8 mouse cellular contexts compared by ENCODE assay signal in genomic region chr10:94408356-94409146, GRCm38 (mm10).
DNase-seq lines count a peak whose midpoint lies in the region; ATAC-seq and TF ChIP-seq lines count a peak whose summit lies in the region.

No protein-coding gene starts in this region.

- H3K9me3 ChIP-seq in embryonic facial prominence, embryonic 14.5 days (ENCODE audit: control insufficient read depth, low read length) = no peaks in the 10 kb centered on the region
- no peaks in the 10 kb centered on the region for H3K9me3 ChIP-seq in limb, embryonic 13.5 days
- no peaks in the 10 kb centered on the region for H3K9me3 ChIP-seq in midbrain, embryonic 15.5 days

- ATAC-seq in embryonic facial prominence, embryonic 14.5 days (ENCODE audit: low read depth) = peak; percentile 84
- peak; percentile 70 for ATAC-seq in limb, embryonic 13.5 days (ENCODE audit: low FRiP score, low read depth)
- ATAC-seq in midbrain, embryonic 15.5 days (replicated peaks) = peak; percentile 78

- H3K27ac ChIP-seq in bone marrow, adult 2 months (ENCODE audit: control insufficient read depth, insufficient read depth, low read depth, low read length, poor library complexity) = no peak overlapping the region
- no peak overlapping the region for H3K27ac ChIP-seq in embryonic facial prominence, embryonic 14.5 days (replicated peaks; ENCODE audit: low read depth, low read length)
- no peak overlapping the region for H3K27ac ChIP-seq in limb, embryonic 13.5 days
- H3K27ac ChIP-seq in midbrain, embryonic 15.5 days = no peak overlapping the region
- no peak overlapping the region for H3K27ac ChIP-seq in spleen, adult 2 months (ENCODE audit: insufficient read depth, low read length)

- TF ChIP-seq CTCF in bone marrow, adult 2 months (IDR thresholded peaks at IDR 0.05; ENCODE audit: control insufficient read depth, insufficient read depth, low read length) = peak; percentile 69
- peak; percentile 67; the same call in 1 of the 2 replicates for TF ChIP-seq CTCF in spleen, adult 2 months (IDR thresholded peaks at IDR 0.05; ENCODE audit: extremely low read depth, insufficient read depth, insufficient read length, insufficient replicate concordance)

- 0 out of 2 replicates have a peak, but pooled peaks cover 5% of the 10 kb centered on the region for H3K27me3 ChIP-seq in embryonic facial prominence, embryonic 14.5 days (replicated peaks; ENCODE audit: control insufficient read depth, insufficient read depth, low read length)
- H3K27me3 ChIP-seq in limb, embryonic 13.5 days = peaks cover 8% of the 10 kb centered on the region
- H3K27me3 ChIP-seq in midbrain, embryonic 15.5 days (replicated peaks) = no peaks in the 10 kb centered on the region
- H3K27me3 ChIP-seq in spleen, adult 2 months (ENCODE audit: control insufficient read depth, insufficient read depth, low read length) = no peaks in the 10 kb centered on the region

- 25% methylated on average over 22 of the region's 22 CpGs for WGBS in bone marrow, adult 2 months
- WGBS in embryonic facial prominence, embryonic 14.5 days = 23% methylated on average over 22 of the region's 22 CpGs
- WGBS in limb, embryonic 13.5 days = 21% methylated on average over 22 of the region's 22 CpGs
- WGBS in midbrain, embryonic 15.5 days = 24% methylated on average over 22 of the region's 22 CpGs
- WGBS in spleen, adult 2 months = 26% methylated on average over 22 of the region's 22 CpGs

- peak overlapping the region; percentile 56 for H3K4me2 ChIP-seq in embryonic facial prominence, embryonic 14.5 days (ENCODE audit: low read depth, low read length)
- peak overlapping the region; percentile 61 for H3K4me2 ChIP-seq in limb, embryonic 13.5 days (replicated peaks)
- H3K4me2 ChIP-seq in midbrain, embryonic 15.5 days = peak overlapping the region; percentile 62

- H3K4me1 ChIP-seq in bone marrow, adult 2 months (ENCODE audit: control insufficient read depth, insufficient read depth, low read length) = peaks cover 2% of the 10 kb centered on the region; the same call in 1 of the 2 replicates
- peaks cover 7% of the 10 kb centered on the region for H3K4me1 ChIP-seq in embryonic facial prominence, embryonic 14.5 days (ENCODE audit: control insufficient read depth, insufficient read depth, low read length)
- H3K4me1 ChIP-seq in limb, embryonic 13.5 days = peaks cover 25% of the 10 kb centered on the region
- H3K4me1 ChIP-seq in midbrain, embryonic 15.5 days = peaks cover 11% of the 10 kb centered on the region
- H3K4me1 ChIP-seq in spleen, adult 2 months (ENCODE audit: control insufficient read depth, insufficient read depth, insufficient read length) = no peaks in the 10 kb centered on the region

- no peak for TF ChIP-seq POLR2A in bone marrow, adult 2 months (IDR thresholded peaks at IDR 0.05; ENCODE audit: borderline replicate concordance, control insufficient read depth, low read depth, low read length)
- TF ChIP-seq POLR2A in spleen, adult 2 months (IDR thresholded peaks at IDR 0.05; ENCODE audit: low read depth, low read length) = no peak

- peak; percentile 60 to 62 for DNase-seq in B cell, adult 2 months
- DNase-seq in embryonic facial prominence, embryonic 14.5 days (ENCODE audit: low spot score) = peak; percentile 93
- DNase-seq in heart, adult 9 months (ENCODE audit: low spot score in 2 of 2) = peak; percentile 78 to 86
- peak; percentile 87 for DNase-seq in kidney, adult 9 months
- peak; percentile 22 to 59 for DNase-seq in spleen, adult 2 months (ENCODE audit: low read depth in 1 of 2, low spot score in 2 of 2)

- no peaks in the 10 kb centered on the region for H3K36me3 ChIP-seq in embryonic facial prominence, embryonic 14.5 days (ENCODE audit: control insufficient read depth, insufficient read depth, low read length)
- H3K36me3 ChIP-seq in limb, embryonic 13.5 days = no peaks in the 10 kb centered on the region
- no peaks in the 10 kb centered on the region for H3K36me3 ChIP-seq in midbrain, embryonic 15.5 days (replicated peaks)
- no peaks in the 10 kb centered on the region for H3K36me3 ChIP-seq in spleen, adult 2 months (ENCODE audit: control insufficient read depth, insufficient read depth, low read length)

- H3K4me3 ChIP-seq in bone marrow, adult 2 months (replicated peaks; ENCODE audit: control insufficient read depth, low read depth, low read length) = peak overlapping the region; percentile 71
- H3K4me3 ChIP-seq in embryonic facial prominence, embryonic 14.5 days (ENCODE audit: low read depth, low read length) = peak overlapping the region; percentile 31
- H3K4me3 ChIP-seq in limb, embryonic 13.5 days = peak overlapping the region; percentile 33
- peak overlapping the region; percentile 34 for H3K4me3 ChIP-seq in midbrain, embryonic 15.5 days
- H3K4me3 ChIP-seq in spleen, adult 2 months (ENCODE audit: extremely low read depth, insufficient read depth, insufficient read length) = peak overlapping the region; percentile 50; the same call in 1 of the 2 replicates

- 0 out of 2 replicates have a peak overlapping the region, but pooled peaks have one; percentile 35 for H3K9ac ChIP-seq in embryonic facial prominence, embryonic 14.5 days (ENCODE audit: low read depth, low read length)
- peak overlapping the region; percentile 50; the same call in 1 of the 2 replicates for H3K9ac ChIP-seq in limb, embryonic 13.5 days
- peak overlapping the region; percentile 39 for H3K9ac ChIP-seq in midbrain, embryonic 15.5 days

Comparison
In these comparisons a context has a peak if more than half of its experiments do, and no peak if none do; other contexts are left out.
1. DNase-seq: peak in every context shown above with its lines; median percentile 93 in embryonic facial prominence, embryonic 14.5 days; 87 in kidney, adult 9 months; 82 in heart, adult 9 months; 61 in B cell, adult 2 months; 40 in spleen, adult 2 months.